Mouse (Mus musculus): ENCODE results near the gene Dhx36. TPM values are rescaled to one million over a fixed set of nuclear protein-coding genes. Genes with fewer than 3 reads are reported as not detected.

The Dhx36 gene
- polyA plus RNA-seq (2016; fragmentation: Nextera tagmentation; extraction: Ambion mirVana) = 33.4 and 36.2 TPM in 2 replicates

DNA sequence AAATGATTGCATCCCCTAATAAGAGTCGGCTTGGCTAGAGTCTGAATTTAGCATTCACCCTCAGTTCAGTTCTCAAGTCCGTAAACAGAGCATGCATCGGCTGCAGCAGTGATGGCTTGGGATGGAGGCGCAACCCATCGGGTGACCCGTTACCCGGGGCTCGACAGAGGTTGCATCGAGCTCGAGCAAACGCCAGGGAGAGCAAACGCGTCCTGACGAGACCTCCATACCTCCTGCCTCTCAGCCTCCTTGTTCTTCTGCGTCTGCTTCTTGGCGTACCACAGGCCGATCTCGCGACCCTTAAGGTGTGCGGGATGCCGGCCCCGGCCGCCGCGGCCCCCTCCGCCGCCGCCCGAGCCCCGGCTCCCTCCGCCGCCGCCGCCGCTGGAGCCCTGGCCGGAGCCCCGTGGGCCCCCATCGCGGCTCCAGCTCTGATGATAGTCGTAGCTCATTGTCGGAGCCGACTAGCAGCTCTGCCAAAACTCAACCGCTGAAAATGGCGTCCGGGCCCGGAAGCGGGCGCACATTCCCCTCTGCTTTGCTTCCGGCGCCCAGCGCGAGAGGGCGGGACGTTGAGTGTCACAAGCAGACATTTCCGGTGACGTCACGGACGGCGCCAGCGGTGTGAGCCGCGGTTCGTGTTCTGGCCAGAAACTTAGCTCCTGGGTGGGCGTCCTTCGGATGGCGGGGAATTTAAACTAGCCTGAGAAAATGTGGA, at the start of gene Dhx36:
Dhx36 (minus strand) TSS at position 517 of the 718 bp plus-strand sequence.
- WGBS = under 1% methylated on average over 60 of the region's 66 CpGs
- Histone ChIP-seq H3K36me3 (peaks cover 8% of the 10 kb centered on the region), H3K27ac (replicated peaks) (peak within 1 kb of the TSS; percentile 97), H3K4me3 (peak within 1 kb of the TSS; percentile 92), H3K9me3 (replicated peaks) (no peaks in the 10 kb centered on the region), H3K4me1 (peaks cover 17% of the 10 kb centered on the region), H3K27me3 (ENCODE audit: low read depth, poor library complexity, severe bottlenecking) (no peaks in the 10 kb centered on the region; the same call in 1 of the 2 replicates)
- DNase-seq (ENCODE audit: low spot score) = peak; percentile 96

DNA sequence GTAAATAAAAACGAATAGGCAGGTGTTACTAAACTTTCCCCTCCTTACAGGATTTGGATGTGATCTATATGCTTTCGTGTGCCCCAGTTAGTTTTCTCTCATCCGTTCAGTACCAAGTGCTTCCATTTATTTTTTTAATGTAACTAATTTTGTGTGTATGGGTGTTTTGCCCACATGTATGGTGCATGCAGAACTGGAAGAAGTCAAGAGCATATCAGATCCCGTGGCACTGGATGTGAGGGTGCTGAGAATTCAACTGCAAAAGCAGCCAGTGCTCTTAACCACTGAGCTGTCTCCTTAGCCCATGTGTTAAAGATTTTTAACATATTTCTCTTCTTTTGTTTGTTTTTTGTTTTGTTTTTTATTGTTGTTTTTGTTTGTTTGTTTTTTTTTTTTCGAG, 20.8 kb upstream of the Dhx36 start:
- DNase-seq (ENCODE audit: low spot score) = no peak
- Histone ChIP-seq H3K4me3 (no peak overlapping the region), H3K27me3 (ENCODE audit: low read depth, poor library complexity, severe bottlenecking) (no peaks in the 10 kb centered on the region), H3K9me3 (replicated peaks) (no peaks in the 10 kb centered on the region), H3K27ac (replicated peaks) (no peak overlapping the region), H3K36me3 (no peaks in the 10 kb centered on the region), H3K4me1 (no peaks in the 10 kb centered on the region)
- WGBS = 69% methylated on average over 5 of the region's 5 CpGs

DNA sequence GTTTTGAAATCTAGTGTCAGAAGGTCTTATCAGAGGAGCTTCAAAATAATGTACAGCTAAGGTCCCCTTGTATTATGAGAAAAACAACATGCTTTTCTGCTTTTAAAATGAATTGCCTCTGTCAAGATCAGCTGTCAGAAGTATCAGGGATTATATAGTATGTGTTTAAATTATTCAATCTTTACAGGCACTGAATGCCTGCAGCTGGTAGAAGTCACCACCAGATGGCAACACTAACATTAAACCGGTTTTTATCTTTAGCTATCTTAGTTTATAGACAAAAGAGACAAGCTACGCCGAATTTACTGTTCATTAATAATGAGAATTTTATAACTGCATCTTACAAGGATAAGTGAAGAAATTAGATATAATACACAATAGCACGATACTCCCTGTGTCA, 20.4 kb upstream of the Dhx36 start:
- H3K4me3 ChIP-seq = no peak overlapping the region
- H3K4me1 ChIP-seq = no peaks in the 10 kb centered on the region
- WGBS = 56% methylated on average over 4 of the region's 4 CpGs
- no peaks in the 10 kb centered on the region for H3K9me3 ChIP-seq (replicated peaks)
- no peaks in the 10 kb centered on the region for H3K36me3 ChIP-seq
- DNase-seq (ENCODE audit: low spot score) = no peak
- H3K27ac ChIP-seq (replicated peaks) = no peak overlapping the region
- H3K27me3 ChIP-seq (ENCODE audit: low read depth, poor library complexity, severe bottlenecking) = no peaks in the 10 kb centered on the region

DNA sequence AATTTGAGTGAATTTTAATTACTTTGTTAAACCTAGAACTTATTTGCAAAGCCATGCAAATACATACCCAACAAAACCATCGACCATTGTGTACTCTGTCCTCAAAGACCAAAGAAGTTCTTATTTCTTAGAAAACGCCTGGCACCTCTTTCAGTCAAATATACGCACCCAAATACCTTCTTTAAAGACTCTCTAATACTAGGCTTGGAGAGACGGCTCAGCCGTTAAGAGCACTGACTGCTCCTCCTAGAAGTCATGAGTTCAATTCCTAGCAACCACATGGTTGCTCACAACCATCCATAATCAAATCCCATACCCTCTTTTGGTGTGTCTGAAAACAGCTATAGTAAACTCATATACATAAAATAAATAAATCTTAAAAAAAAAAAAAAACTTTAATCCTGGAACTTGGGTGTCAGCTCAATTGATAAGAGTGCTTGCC, 423 bp upstream of the Dhx36 start:
- WGBS = 36% methylated on average over 5 of the region's 5 CpGs
- H3K36me3 ChIP-seq = peaks cover 2% of the 10 kb centered on the region; the same call in 1 of the 2 replicates
- peak overlapping the region; percentile 92 for H3K4me3 ChIP-seq
- DNase-seq (ENCODE audit: low spot score) = no peak
- no peaks in the 10 kb centered on the region; the same call in 1 of the 2 replicates for H3K27me3 ChIP-seq (ENCODE audit: low read depth, poor library complexity, severe bottlenecking)
- H3K4me1 ChIP-seq = peaks cover 17% of the 10 kb centered on the region
- peak overlapping the region; percentile 97 for H3K27ac ChIP-seq (replicated peaks)
- no peaks in the 10 kb centered on the region for H3K9me3 ChIP-seq (replicated peaks)

DNA sequence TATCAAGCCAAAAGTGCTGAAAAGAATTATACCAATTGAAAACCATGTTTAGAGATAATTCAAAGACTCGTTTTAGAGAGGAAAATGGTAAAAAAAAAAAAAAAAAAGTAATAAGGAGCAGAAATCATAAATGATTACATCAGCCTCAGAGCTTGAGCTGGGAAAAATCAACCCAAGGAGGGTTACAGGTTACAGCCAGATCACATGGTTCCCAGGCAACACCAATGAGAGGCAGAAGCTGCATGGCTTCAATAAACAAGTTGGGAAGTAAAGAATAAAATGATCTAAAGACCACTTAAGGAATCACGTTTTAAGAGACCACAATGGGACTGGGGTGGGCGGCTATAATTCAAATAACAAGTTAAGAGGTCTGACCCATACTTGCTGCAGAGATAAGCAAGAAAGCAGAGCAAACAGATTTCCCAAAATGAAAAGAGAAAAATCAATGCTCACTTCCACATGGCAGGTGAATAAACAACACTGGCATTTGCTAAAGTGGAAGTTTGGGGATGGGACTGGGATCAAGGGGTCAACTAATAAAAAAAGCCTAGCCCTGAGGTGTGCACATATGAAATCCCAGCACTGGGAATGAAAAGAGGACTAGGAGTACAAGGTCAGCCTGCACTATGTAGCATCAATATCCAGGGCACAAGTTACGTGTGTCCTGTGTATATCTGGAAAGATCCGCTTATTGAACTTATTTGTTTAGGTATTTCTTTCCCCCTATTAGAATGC, 1.5 kb downstream of the Dhx36 start:
- H3K4me1 ChIP-seq = peaks cover 17% of the 10 kb centered on the region
- H3K4me3 ChIP-seq = peak overlapping the region; percentile 92
- 82% methylated on average over 5 of the region's 5 CpGs for WGBS
- H3K27ac ChIP-seq (replicated peaks) = 0 out of 2 replicates have a peak overlapping the region, but pooled peaks have one; percentile 97
- peaks cover 21% of the 10 kb centered on the region for H3K36me3 ChIP-seq
- H3K9me3 ChIP-seq (replicated peaks) = no peaks in the 10 kb centered on the region
- H3K27me3 ChIP-seq (ENCODE audit: low read depth, poor library complexity, severe bottlenecking) = no peaks in the 10 kb centered on the region; the same call in 1 of the 2 replicates
- DNase-seq (ENCODE audit: low spot score) = no peak

DNA sequence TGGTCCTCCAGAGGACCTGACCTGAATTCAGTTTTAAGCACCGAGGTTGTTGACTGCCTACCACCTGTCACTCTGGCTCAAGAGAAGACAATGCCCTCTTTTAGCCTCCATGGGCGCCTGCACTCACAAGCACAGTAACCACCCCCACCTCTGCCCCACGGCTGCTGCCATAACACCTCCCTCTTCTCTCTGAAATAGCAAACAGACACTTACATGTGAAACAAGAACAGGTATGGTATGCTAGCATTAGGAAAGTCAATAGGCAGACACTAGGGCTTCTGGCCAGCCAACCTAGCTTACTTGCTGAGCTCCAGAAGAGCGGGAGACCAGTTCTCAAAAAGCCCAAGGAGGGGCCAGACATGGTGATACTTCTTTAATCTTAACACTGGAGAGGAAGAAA, 7.5 kb downstream of the Dhx36 start:
- no peaks in the 10 kb centered on the region for H3K27me3 ChIP-seq (ENCODE audit: low read depth, poor library complexity, severe bottlenecking)
- H3K36me3 ChIP-seq = peaks cover 78% of the 10 kb centered on the region
- no peaks in the 10 kb centered on the region for H3K9me3 ChIP-seq (replicated peaks)
- no peak overlapping the region for H3K27ac ChIP-seq (replicated peaks)
- no peak overlapping the region for H3K4me3 ChIP-seq
- 85% methylated on average over 4 of the region's 4 CpGs for WGBS
- DNase-seq (ENCODE audit: low spot score) = no peak
- H3K4me1 ChIP-seq = no peaks in the 10 kb centered on the region; the same call in 1 of the 2 replicates

DNA sequence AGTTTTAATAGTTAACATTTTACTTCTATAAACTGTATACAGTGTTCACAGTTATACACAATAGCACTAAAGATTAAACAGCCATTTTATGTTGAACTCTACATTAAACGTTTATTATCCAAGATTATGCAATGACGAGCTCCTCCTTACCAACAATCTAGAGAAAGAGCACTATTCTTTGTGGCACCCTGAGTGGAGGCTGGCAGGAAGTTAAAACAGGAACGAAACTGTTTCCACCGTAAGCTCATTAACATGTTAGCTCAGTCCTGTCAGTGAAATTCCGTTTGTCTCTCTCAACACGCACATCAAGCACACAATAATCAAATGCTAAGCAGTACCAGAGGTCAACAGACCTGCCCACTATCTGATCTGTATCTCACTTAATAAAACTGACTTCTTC, 14.2 kb downstream of the Dhx36 start:
- no peak for DNase-seq (ENCODE audit: low spot score)
- WGBS = 91% methylated on average over 6 of the region's 6 CpGs
- Histone ChIP-seq H3K4me1 (no peaks in the 10 kb centered on the region), H3K27me3 (ENCODE audit: low read depth, poor library complexity, severe bottlenecking) (no peaks in the 10 kb centered on the region), H3K36me3 (peaks cover 99% of the 10 kb centered on the region), H3K9me3 (replicated peaks) (no peaks in the 10 kb centered on the region), H3K27ac (replicated peaks) (no peak overlapping the region), H3K4me3 (no peak overlapping the region)

DNA sequence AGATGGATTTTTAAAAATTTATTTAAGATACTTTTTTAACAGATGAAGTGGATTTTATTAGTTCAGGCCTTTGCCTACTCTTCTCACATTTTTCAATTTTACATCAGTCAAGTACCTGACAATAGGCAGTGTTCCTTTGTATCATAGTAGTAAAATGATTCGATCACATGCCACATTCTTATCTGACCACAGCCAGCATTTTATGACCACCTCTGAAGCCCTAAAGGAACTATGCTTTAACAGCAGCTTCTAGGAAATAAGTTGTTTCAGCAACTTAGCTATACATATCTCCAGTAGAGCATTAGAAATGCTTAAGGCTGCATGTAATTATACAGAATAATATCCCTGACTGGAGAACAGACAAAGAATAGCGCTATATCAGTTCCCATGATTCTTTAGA, 22.5 kb downstream of the Dhx36 start:
- Histone ChIP-seq H3K4me1 (no peaks in the 10 kb centered on the region), H3K36me3 (peaks cover 99% of the 10 kb centered on the region), H3K9me3 (replicated peaks) (no peaks in the 10 kb centered on the region), H3K27me3 (ENCODE audit: low read depth, poor library complexity, severe bottlenecking) (no peaks in the 10 kb centered on the region), H3K27ac (replicated peaks) (no peak overlapping the region), H3K4me3 (no peak overlapping the region)
- WGBS = 92% methylated on average over 2 of the region's 2 CpGs
- DNase-seq (ENCODE audit: low spot score) = no peak

DNA sequence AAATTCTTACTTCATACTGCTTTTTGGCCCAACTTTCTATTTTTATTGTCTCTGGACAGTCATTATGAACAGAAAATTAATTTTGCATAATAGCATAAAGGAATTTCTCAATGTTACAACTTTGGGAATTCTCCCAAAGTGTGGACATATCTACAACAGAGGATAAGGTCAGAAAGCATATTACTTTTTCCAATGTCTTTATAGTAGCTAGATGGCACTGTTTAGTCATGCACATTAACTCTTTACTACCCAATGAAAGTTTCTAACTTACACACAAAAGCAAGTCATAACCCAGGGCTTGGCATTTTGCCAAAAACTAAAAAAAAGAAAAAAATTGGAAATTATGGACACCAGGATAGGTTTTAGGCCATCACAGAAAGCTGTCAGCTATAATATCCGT, 36.6 kb downstream of the Dhx36 start:
- Histone ChIP-seq H3K27ac (replicated peaks) (no peak overlapping the region), H3K9me3 (replicated peaks) (no peaks in the 10 kb centered on the region), H3K4me3 (no peak overlapping the region), H3K4me1 (no peaks in the 10 kb centered on the region), H3K27me3 (ENCODE audit: low read depth, poor library complexity, severe bottlenecking) (no peaks in the 10 kb centered on the region), H3K36me3 (peaks cover 98% of the 10 kb centered on the region)
- WGBS = 89% methylated on average over 1 of the region's 1 CpGs
- no peak for DNase-seq (ENCODE audit: low spot score)

DNA sequence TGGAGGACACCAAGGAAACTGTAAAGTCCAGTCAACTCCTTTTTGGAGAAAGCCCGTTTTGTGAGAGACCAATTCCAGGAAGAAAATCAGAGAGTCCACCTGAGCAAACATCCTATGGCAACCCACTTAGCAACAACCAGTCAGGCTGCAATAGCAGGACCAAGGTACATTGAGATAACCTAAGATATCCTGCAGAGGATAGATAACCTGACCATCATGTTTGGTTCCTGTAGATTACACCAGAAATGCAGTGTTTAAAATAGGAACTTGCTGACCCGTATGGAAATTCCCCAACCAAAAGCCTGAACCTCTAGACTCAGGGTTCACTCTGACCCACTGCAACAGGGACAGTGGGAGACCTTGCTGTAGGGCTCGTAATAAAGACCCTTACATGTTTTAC, 42.5 kb downstream of the Dhx36 start:
- H3K27me3 ChIP-seq (ENCODE audit: low read depth, poor library complexity, severe bottlenecking) = no peaks in the 10 kb centered on the region
- H3K4me3 ChIP-seq = no peak overlapping the region
- H3K27ac ChIP-seq (replicated peaks) = no peak overlapping the region
- H3K36me3 ChIP-seq = peaks cover 98% of the 10 kb centered on the region
- no peak for DNase-seq (ENCODE audit: low spot score)
- H3K9me3 ChIP-seq (replicated peaks) = no peaks in the 10 kb centered on the region
- no peaks in the 10 kb centered on the region for H3K4me1 ChIP-seq
- 86% methylated on average over 3 of the region's 3 CpGs for WGBS

DNA sequence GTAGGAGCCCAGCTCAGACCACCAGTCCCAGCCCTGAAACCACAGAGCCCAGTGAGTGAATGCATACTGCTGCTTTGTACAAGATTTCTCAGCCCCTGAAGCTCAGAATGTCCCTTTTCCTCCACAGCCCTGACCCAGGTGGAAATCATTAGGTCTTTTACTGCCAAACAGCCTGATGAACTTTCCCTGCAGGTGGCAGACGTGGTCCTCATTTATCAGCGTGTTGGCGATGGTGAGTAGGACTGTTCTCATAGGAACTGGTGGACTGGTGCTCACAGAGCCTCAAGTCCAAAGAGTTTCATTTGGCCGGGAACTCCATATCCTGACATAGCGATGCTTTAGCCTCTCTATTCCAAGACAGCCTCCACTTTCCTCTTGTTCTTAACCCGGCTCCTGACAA, 47.3 kb downstream of the Dhx36 start:
- Histone ChIP-seq H3K27ac (replicated peaks) (no peak overlapping the region), H3K9me3 (replicated peaks) (no peaks in the 10 kb centered on the region), H3K27me3 (ENCODE audit: low read depth, poor library complexity, severe bottlenecking) (no peaks in the 10 kb centered on the region), H3K4me1 (no peaks in the 10 kb centered on the region), H3K36me3 (peaks cover 53% of the 10 kb centered on the region), H3K4me3 (no peak overlapping the region)
- DNase-seq (ENCODE audit: low spot score) = no peak
- 86% methylated on average over 6 of the region's 6 CpGs for WGBS

DNA sequence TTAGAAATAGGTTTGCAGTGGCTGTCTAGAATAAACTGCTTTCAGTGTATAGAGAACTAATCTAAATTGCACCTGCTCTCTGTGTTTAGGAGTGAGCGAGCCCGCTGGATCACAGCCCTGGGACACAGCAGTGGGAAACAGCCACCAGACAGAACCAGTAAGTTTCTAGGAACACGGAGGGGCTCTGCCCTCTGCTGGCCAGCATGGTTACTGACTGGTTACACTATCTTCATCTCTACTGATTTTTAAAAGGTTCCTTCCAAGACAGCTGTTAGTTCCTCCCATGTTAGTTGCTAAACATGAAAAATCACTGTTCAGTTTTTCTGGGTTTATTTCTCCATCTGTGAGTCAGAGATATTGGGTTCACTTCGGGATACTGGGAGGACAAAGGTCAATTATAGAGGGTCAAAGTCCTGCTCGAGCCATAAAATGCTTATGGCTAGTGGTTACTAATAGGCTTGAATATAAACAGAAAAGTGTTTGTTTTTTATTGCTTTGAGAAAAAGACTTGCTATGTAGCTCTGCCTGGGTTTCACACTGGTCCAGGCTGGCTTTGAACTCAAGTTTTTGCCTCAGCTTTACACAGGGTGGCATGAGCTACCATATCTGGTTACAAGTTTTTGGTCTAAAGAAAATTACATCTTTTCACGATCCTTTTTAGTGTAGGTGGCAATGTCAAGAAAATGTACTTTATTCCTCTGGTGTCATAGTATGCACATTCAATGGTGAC, 48.4 kb downstream of the Dhx36 start:
- Histone ChIP-seq H3K9me3 (replicated peaks) (no peaks in the 10 kb centered on the region), H3K27ac (replicated peaks) (no peak overlapping the region), H3K4me3 (no peak overlapping the region), H3K36me3 (peaks cover 43% of the 10 kb centered on the region), H3K4me1 (peaks cover 8% of the 10 kb centered on the region), H3K27me3 (ENCODE audit: low read depth, poor library complexity, severe bottlenecking) (no peaks in the 10 kb centered on the region)
- 55% methylated on average over 6 of the region's 6 CpGs for WGBS
- DNase-seq (ENCODE audit: low spot score) = peak; percentile 61

Measured in midbrain, embryonic 10.5 days (tissue).